In genomic region chr17:81657828-81658227, GRCm38 (mm10) we compare ENCODE assay signal across 18 mouse cellular contexts.
"Had no signal": no experiment of that assay in that cellular context is flagged by ENCODE, and none has a peak within 500 bp of the region (broad histone marks: within the 10 kb centered on the region; RNA-seq: fewer than 3 reads in every experiment).

No protein-coding gene starts in this region.

- H3K36me3 ChIP-seq: midbrain, embryonic 10.5 days; midbrain, embryonic 12.5 days; neural tube, embryonic 13.5 days; neural tube, embryonic 15.5 days had no signal

- DNase-seq: lung, adult 18-20 months; lung, embryonic 14.5 days; lung, postnatal 10 days; lung, postnatal 4 days; midbrain, embryonic 14.5 days; retina, postnatal 1 day; right cerebral cortex, adult 18-20 months; right cerebral cortex, postnatal 25 days; right cerebral cortex, postnatal 4 days; spleen, adult 18-20 months; thymus, postnatal 14 days; thymus, postnatal 36 days had no signal

- H3K9ac ChIP-seq: lung, embryonic 14.5 days; midbrain, embryonic 12.5 days; neural tube, embryonic 13.5 days; neural tube, embryonic 15.5 days had no signal

- H3K4me2 ChIP-seq: lung, embryonic 14.5 days; midbrain, embryonic 12.5 days; neural tube, embryonic 13.5 days; neural tube, embryonic 15.5 days had no signal

- H3K9me3 ChIP-seq: midbrain, embryonic 10.5 days; midbrain, embryonic 12.5 days; neural tube, embryonic 13.5 days; neural tube, embryonic 15.5 days had no signal

- H3K27ac ChIP-seq: midbrain, embryonic 10.5 days; midbrain, embryonic 12.5 days; neural tube, embryonic 13.5 days; neural tube, embryonic 15.5 days had no signal

- ATAC-seq: midbrain, embryonic 16.5 days had no signal

- H3K27me3 ChIP-seq: midbrain, embryonic 12.5 days; neural tube, embryonic 13.5 days; neural tube, embryonic 15.5 days had no signal

- H3K4me3 ChIP-seq: midbrain, embryonic 10.5 days; midbrain, embryonic 12.5 days; myocyte; neural tube, embryonic 13.5 days; neural tube, embryonic 15.5 days had no signal

- H3K4me1 ChIP-seq: midbrain, embryonic 10.5 days; midbrain, embryonic 12.5 days; neural tube, embryonic 15.5 days had no signal
